Mouse (Mus musculus) C2C12 (cell line): ENCODE measurements around the gene Cttnbp2nl. TPM values are rescaled to one million over a fixed set of nuclear protein-coding genes. Genes with fewer than 3 reads are reported as not detected.

ENCODE experiments used
- H3K27me3 ChIP-seq: one replicate; pipeline ENCODE4 v1.6.1; 2011; ENCODE audit not compliant: control insufficient read depth, insufficient read depth, insufficient read length
- H3K36me3 ChIP-seq: one replicate; pipeline ENCODE4 v1.6.1; 2011; ENCODE audit not compliant: control insufficient read depth, insufficient read depth
- H3K4me3 ChIP-seq: one replicate; pipeline ENCODE4 v1.5.1; 2011; ENCODE audit warnings: mild to moderate bottlenecking, control low read depth; ENCODE audit not compliant: poor library complexity, insufficient read depth, severe bottlenecking
- H3K79me2 ChIP-seq: one replicate; pipeline ENCODE4 v1.6.1; 2011; ENCODE audit not compliant: control insufficient read depth, insufficient read depth
- H3K79me3 ChIP-seq: one replicate; pipeline ENCODE4 v1.6.1; 2011; ENCODE audit warnings: low read depth, control low read depth
- H3ac ChIP-seq: one replicate; pipeline ENCODE3; 2011; ENCODE audit warnings: low read depth; ENCODE audit not compliant: control insufficient read depth, insufficient read length
- CEBPB ChIP-seq: IDR thresholded peaks from one replicate; pipeline ENCODE4 v1.6.1; 2011; ENCODE audit warnings: low read depth, mild to moderate bottlenecking, control low read depth, moderate library complexity
- CTCF ChIP-seq: IDR thresholded peaks from one replicate; pipeline ENCODE4 v1.5.1; 2011; ENCODE audit not compliant: control insufficient read depth, insufficient read depth, insufficient read length
- FOSL1 ChIP-seq: IDR thresholded peaks from one replicate; pipeline ENCODE4 v1.8.0; 2011; ENCODE audit warnings: mild to moderate bottlenecking, low read length; ENCODE audit not compliant: poor library complexity, insufficient read depth, severe bottlenecking
- MAX ChIP-seq: IDR thresholded peaks from one replicate; pipeline ENCODE4 v1.6.1; 2011; ENCODE audit warnings: mild to moderate bottlenecking, control low read depth
- MYOD1 ChIP-seq: IDR thresholded peaks from one replicate; pipeline ENCODE4 v1.6.1; 2011; ENCODE audit warnings: low read depth; ENCODE audit not compliant: control insufficient read depth, insufficient read length
- MYOG ChIP-seq: IDR thresholded peaks from one replicate; pipeline ENCODE4 v1.6.1; 2011; ENCODE audit not compliant: control insufficient read depth, insufficient read length; ENCODE audit errors: extremely low read depth
- USF1 ChIP-seq: IDR thresholded peaks from one replicate; pipeline ENCODE4 v1.6.1; 2011; ENCODE audit warnings: low read depth, mild to moderate bottlenecking, control low read depth, moderate library complexity
- polyA plus RNA-seq: library from polyadenylated mRNA; unstranded; fragments of >200 nt; fragmentation: generic; extraction: Trizol; gene quantifications from one replicate; pipeline ENCODE4 v1.2.1, GENCODE M21; 2012; ENCODE audit warnings: missing spikeins

The Cttnbp2nl gene
- polyA plus RNA-seq, 1 experiment, result 11.2 TPM

DNA sequence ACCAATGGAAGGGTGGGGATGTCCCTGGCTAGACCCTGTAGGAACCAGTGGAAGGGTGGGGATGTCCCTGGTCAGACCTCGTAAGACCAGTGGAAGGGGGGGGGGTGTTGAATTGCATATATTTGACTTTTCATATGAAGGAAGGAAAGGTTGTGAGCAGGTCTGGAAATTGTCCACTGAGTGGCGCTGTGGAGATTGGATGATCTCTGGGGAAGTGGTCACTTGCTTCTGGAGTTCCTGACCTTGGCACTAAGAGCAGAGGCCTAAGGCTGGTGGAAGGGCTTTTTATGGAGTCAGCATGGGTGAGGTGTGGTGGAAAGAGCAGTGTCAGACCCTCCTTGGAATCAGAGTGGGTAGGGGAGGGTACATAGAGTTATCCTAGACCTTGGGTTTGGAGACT is 41.5 kb upstream of the Cttnbp2nl start:
- H3K27me3 ChIP-seq, result peaks cover 4% of the 10 kb centered on the region
- no peaks in the 10 kb centered on the region for H3K79me3 ChIP-seq
- H3K36me3 ChIP-seq, result no peaks in the 10 kb centered on the region

GRCm38 (mm10) chr3:105092721-105093505 is 40.0 kb upstream of the Cttnbp2nl start:
- no peaks in the 10 kb centered on the region for H3K79me2 ChIP-seq
- H3K4me3 ChIP-seq, result no peak overlapping the region
- H3K79me3 ChIP-seq, result no peaks in the 10 kb centered on the region
- no peak for TF ChIP-seq USF1
- TF ChIP-seq MYOD1, result no peak
- no peak for TF ChIP-seq CEBPB
- no peak for TF ChIP-seq CTCF
- no peak for TF ChIP-seq MYOG
- no peak for TF ChIP-seq MAX
- no peak for TF ChIP-seq FOSL1
- no peak overlapping the region for H3ac ChIP-seq
- no peaks in the 10 kb centered on the region for H3K36me3 ChIP-seq
- H3K27me3 ChIP-seq, result peaks cover 4% of the 10 kb centered on the region

More for the DNA sequence above, 41.5 kb upstream of the Cttnbp2nl start:
- Histone ChIP-seq H3K79me2 (no peaks in the 10 kb centered on the region), H3K4me3 (no peak overlapping the region), H3ac (no peak overlapping the region)
- no peak for TF ChIP-seq USF1
- TF ChIP-seq MYOD1, result no peak
- TF ChIP-seq MAX, result no peak

- Histone ChIP-seq H3K27me3 (no peaks in the 10 kb centered on the region), H3K79me2 (no peaks in the 10 kb centered on the region), H3K36me3 (no peaks in the 10 kb centered on the region), H3K79me3 (no peaks in the 10 kb centered on the region), H3K4me3 (no peak overlapping the region), H3ac (no peak overlapping the region)
- TF ChIP-seq MYOD1, result peak; percentile 10
- TF ChIP-seq CTCF, result peak; percentile 35
- TF ChIP-seq CEBPB, result no peak
Measured at GRCm38 (mm10) chr3:105090981-105091380, 38.0 kb upstream of the Cttnbp2nl start.

DNA sequence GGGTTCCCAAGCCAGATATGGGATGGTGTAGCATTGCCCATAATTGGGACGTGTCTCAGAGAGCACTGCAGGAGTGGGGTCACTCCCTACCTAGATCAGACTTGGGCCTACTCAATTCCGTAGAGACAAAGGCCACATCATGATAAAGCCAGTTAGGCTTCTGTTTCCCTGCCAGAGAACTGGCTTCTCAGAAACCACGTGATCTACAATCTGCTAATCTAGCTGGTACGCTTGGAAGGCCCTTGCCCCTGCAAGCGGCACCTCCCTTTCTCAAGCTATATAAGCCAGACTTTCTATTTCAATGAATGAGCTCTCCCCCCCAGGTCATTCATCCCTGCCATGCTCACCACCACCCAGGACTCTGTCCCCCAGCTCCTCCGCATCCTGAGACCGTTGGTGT is 37.2 kb upstream of the Cttnbp2nl start:
- H3K79me2 ChIP-seq, result no peaks in the 10 kb centered on the region
- no peak overlapping the region for H3ac ChIP-seq
- no peak overlapping the region for H3K4me3 ChIP-seq
- TF ChIP-seq MYOG, result no peak
- no peak for TF ChIP-seq CTCF
- TF ChIP-seq FOSL1, result no peak
- TF ChIP-seq CEBPB, result no peak
- no peak for TF ChIP-seq MAX
- no peak for TF ChIP-seq MYOD1
- TF ChIP-seq USF1, result no peak
- no peaks in the 10 kb centered on the region for H3K27me3 ChIP-seq
- H3K36me3 ChIP-seq, result no peaks in the 10 kb centered on the region
- H3K79me3 ChIP-seq, result no peaks in the 10 kb centered on the region

DNA sequence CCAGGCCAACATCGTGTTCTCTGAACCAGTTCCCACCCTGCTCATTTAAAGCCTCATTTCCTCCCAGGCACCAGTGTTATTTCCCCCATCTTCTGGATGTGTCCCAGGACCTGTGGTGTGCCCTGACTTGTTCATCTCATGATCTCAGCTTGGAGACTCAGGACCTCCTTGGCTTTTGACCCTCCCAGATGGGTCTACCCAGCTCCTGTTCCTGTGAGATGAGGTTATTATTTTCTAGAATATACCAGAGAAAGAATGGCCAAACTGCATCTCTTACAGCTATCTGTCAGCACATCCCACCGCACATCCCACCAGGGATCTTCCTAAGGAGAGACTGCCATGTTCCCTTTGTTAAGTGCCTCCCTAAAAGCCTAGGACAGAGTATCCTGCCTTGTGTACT is 35.7 kb upstream of the Cttnbp2nl start:
- no peak overlapping the region for H3K4me3 ChIP-seq

DNA sequence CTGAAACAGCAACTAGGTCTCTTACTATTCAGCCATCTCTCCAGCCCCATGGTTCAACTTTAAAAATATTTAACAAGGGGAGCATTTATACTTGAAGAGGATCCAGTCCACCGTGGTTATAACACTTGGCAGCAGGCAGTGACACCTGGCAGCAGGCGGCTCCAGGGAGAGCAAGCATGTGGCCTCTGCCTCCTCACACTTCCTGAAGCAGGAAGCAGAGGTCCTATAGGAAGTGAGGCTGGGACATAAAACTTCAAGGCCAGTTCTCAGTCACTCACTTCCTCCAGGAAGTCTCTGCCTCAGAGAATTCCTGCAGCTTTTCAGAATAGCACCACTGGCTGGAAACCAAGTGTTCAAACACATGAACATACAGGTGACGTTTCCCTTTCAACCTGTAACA is 34.4 kb upstream of the Cttnbp2nl start:
- Histone ChIP-seq H3K79me3 (no peaks in the 10 kb centered on the region), H3K36me3 (no peaks in the 10 kb centered on the region), H3K79me2 (no peaks in the 10 kb centered on the region), H3K4me3 (no peak overlapping the region), H3ac (no peak overlapping the region), H3K27me3 (no peaks in the 10 kb centered on the region)
- no peak for TF ChIP-seq FOSL1
- TF ChIP-seq USF1, result no peak

More for the DNA sequence above, 35.7 kb upstream of the Cttnbp2nl start:
- Histone ChIP-seq H3K36me3 (no peaks in the 10 kb centered on the region), H3K79me2 (no peaks in the 10 kb centered on the region), H3ac (no peak overlapping the region), H3K79me3 (no peaks in the 10 kb centered on the region), H3K27me3 (no peaks in the 10 kb centered on the region)
- TF ChIP-seq CEBPB (no peak), MYOG (no peak), USF1 (no peak), CTCF (no peak), MAX (no peak), MYOD1 (no peak), FOSL1 (no peak)
